Mouse (Mus musculus) G1E (cell line): ENCODE results near the gene 4931429L15Rik.

ENCODE experiments used
- CTCF ChIP-seq: IDR thresholded peaks from 2 replicates; pipeline ENCODE4 v1.5.1; 2012; ENCODE audit warnings: low read depth, low read length, inconsistent platforms, mixed read lengths
- GATA1 ChIP-seq: IDR thresholded peaks from 2 replicates; pipeline ENCODE4 v1.6.1; 2012; ENCODE audit warnings: borderline replicate concordance, low read length, inconsistent platforms, mixed read lengths
- TAL1 ChIP-seq: conservative IDR thresholded peaks from 2 replicates; pipeline ENCODE4 v1.6.1; 2012; ENCODE audit warnings: low read depth, low read length, inconsistent platforms, mixed read lengths

- TF ChIP-seq GATA1, result no peak
- no peak for TF ChIP-seq TAL1
- no peak for TF ChIP-seq CTCF
Observed at GRCm38 (mm10) chr9:46274494-46274893, 45.3 kb downstream of the 4931429L15Rik start.
